Mouse (Mus musculus): ENCODE results near the gene Tomm20l. TPM values are rescaled to one million over a fixed set of nuclear protein-coding genes. Genes with fewer than 3 reads are reported as not detected.

Gene Tomm20l
- polyA plus RNA-seq, 1 experiment: not detected

GRCm38 (mm10) chr12:71113074-71113473, 1.8 kb downstream of the Tomm20l start:
- no peak for TF ChIP-seq POLR2A (IDR thresholded peaks at IDR 0.05; ENCODE audit: control insufficient read depth, extremely low read depth, insufficient read depth, low read length, poor library complexity)
- H3K27ac ChIP-seq (ENCODE audit: control insufficient read depth, insufficient read depth, low read length): no peak overlapping the region
- no peak overlapping the region for H3K4me3 ChIP-seq (ENCODE audit: control insufficient read depth, insufficient read depth, low read length)
- no peaks in the 10 kb centered on the region for H3K27me3 ChIP-seq (ENCODE audit: control insufficient read depth, insufficient read depth, low read length)
- no peak for DNase-seq
- WGBS: 69% methylated on average over 10 of the region's 10 CpGs
- H3K4me1 ChIP-seq (replicated peaks; ENCODE audit: control insufficient read depth, insufficient read depth, low read length): peaks cover 8% of the 10 kb centered on the region
- H3K36me3 ChIP-seq (ENCODE audit: control insufficient read depth, insufficient read depth, low read length): no peaks in the 10 kb centered on the region

- Histone ChIP-seq H3K27me3 (ENCODE audit: control insufficient read depth, insufficient read depth, low read length) (no peaks in the 10 kb centered on the region), H3K4me3 (ENCODE audit: control insufficient read depth, insufficient read depth, low read length) (no peak overlapping the region), H3K4me1 (replicated peaks; ENCODE audit: control insufficient read depth, insufficient read depth, low read length) (peaks cover 8% of the 10 kb centered on the region), H3K36me3 (ENCODE audit: control insufficient read depth, insufficient read depth, low read length) (no peaks in the 10 kb centered on the region), H3K27ac (ENCODE audit: control insufficient read depth, insufficient read depth, low read length) (no peak overlapping the region)
- peak; percentile 65 for DNase-seq
- TF ChIP-seq POLR2A (IDR thresholded peaks at IDR 0.05; ENCODE audit: control insufficient read depth, extremely low read depth, insufficient read depth, low read length, poor library complexity): no peak
- 3% methylated on average over 12 of the region's 12 CpGs for WGBS
Measured at GRCm38 (mm10) chr12:71113675-71114288, 2.6 kb downstream of the Tomm20l start.

- Histone ChIP-seq H3K27ac (ENCODE audit: control insufficient read depth, insufficient read depth, low read length) (no peak overlapping the region), H3K4me1 (replicated peaks; ENCODE audit: control insufficient read depth, insufficient read depth, low read length) (peaks cover 8% of the 10 kb centered on the region), H3K27me3 (ENCODE audit: control insufficient read depth, insufficient read depth, low read length) (no peaks in the 10 kb centered on the region), H3K4me3 (ENCODE audit: control insufficient read depth, insufficient read depth, low read length) (no peak overlapping the region), H3K36me3 (ENCODE audit: control insufficient read depth, insufficient read depth, low read length) (no peaks in the 10 kb centered on the region)
- TF ChIP-seq POLR2A (IDR thresholded peaks at IDR 0.05; ENCODE audit: control insufficient read depth, extremely low read depth, insufficient read depth, low read length, poor library complexity): no peak
- no peak for TF ChIP-seq CTCF (IDR thresholded peaks at IDR 0.05; ENCODE audit: borderline replicate concordance, control insufficient read depth, extremely low read depth, insufficient read depth, low read length, poor library complexity)
- WGBS: 95% methylated on average over 5 of the region's 5 CpGs
- DNase-seq: no peak
Measured at GRCm38 (mm10) chr12:71116411-71116810, 5.2 kb downstream of the Tomm20l start.

- no peak overlapping the region for H3K27ac ChIP-seq (ENCODE audit: control insufficient read depth, insufficient read depth, low read length)
- no peaks in the 10 kb centered on the region for H3K27me3 ChIP-seq (ENCODE audit: control insufficient read depth, insufficient read depth, low read length)
- no peak overlapping the region for H3K4me3 ChIP-seq (ENCODE audit: control insufficient read depth, insufficient read depth, low read length)
- H3K4me1 ChIP-seq (replicated peaks; ENCODE audit: control insufficient read depth, insufficient read depth, low read length): no peaks in the 10 kb centered on the region
- no peak for TF ChIP-seq CTCF (IDR thresholded peaks at IDR 0.05; ENCODE audit: borderline replicate concordance, control insufficient read depth, extremely low read depth, insufficient read depth, low read length, poor library complexity)
- no peak for TF ChIP-seq POLR2A (IDR thresholded peaks at IDR 0.05; ENCODE audit: control insufficient read depth, extremely low read depth, insufficient read depth, low read length, poor library complexity)
- peaks cover 8% of the 10 kb centered on the region; the same call in 1 of the 2 replicates for H3K36me3 ChIP-seq (ENCODE audit: control insufficient read depth, insufficient read depth, low read length)
- WGBS: 91% methylated on average over 10 of the region's 10 CpGs
- DNase-seq: no peak
Measured at GRCm38 (mm10) chr12:71122731-71123130, 11.5 kb downstream of the Tomm20l start.

GRCm38 (mm10) chr12:71123286-71123685, 12.1 kb downstream of the Tomm20l start:
- TF ChIP-seq CTCF (IDR thresholded peaks at IDR 0.05; ENCODE audit: borderline replicate concordance, control insufficient read depth, extremely low read depth, insufficient read depth, low read length, poor library complexity): no peak
- TF ChIP-seq POLR2A (IDR thresholded peaks at IDR 0.05; ENCODE audit: control insufficient read depth, extremely low read depth, insufficient read depth, low read length, poor library complexity): no peak
- Histone ChIP-seq H3K36me3 (ENCODE audit: control insufficient read depth, insufficient read depth, low read length) (peaks cover 8% of the 10 kb centered on the region; the same call in 1 of the 2 replicates), H3K4me1 (replicated peaks; ENCODE audit: control insufficient read depth, insufficient read depth, low read length) (no peaks in the 10 kb centered on the region), H3K27me3 (ENCODE audit: control insufficient read depth, insufficient read depth, low read length) (no peaks in the 10 kb centered on the region), H3K27ac (ENCODE audit: control insufficient read depth, insufficient read depth, low read length) (no peak overlapping the region), H3K4me3 (ENCODE audit: control insufficient read depth, insufficient read depth, low read length) (no peak overlapping the region)
- 92% methylated on average over 9 of the region's 9 CpGs for WGBS
- DNase-seq: no peak

- no peaks in the 10 kb centered on the region for H3K36me3 ChIP-seq (ENCODE audit: control insufficient read depth, insufficient read depth, low read length)
- no peak overlapping the region for H3K27ac ChIP-seq (ENCODE audit: control insufficient read depth, insufficient read depth, low read length)
- H3K4me3 ChIP-seq (ENCODE audit: control insufficient read depth, insufficient read depth, low read length): no peak overlapping the region
- no peak for TF ChIP-seq CTCF (IDR thresholded peaks at IDR 0.05; ENCODE audit: borderline replicate concordance, control insufficient read depth, extremely low read depth, insufficient read depth, low read length, poor library complexity)
- TF ChIP-seq POLR2A (IDR thresholded peaks at IDR 0.05; ENCODE audit: control insufficient read depth, extremely low read depth, insufficient read depth, low read length, poor library complexity): no peak
- WGBS: 18% methylated on average over 5 of the region's 5 CpGs
- H3K4me1 ChIP-seq (replicated peaks; ENCODE audit: control insufficient read depth, insufficient read depth, low read length): peaks cover 5% of the 10 kb centered on the region
- H3K27me3 ChIP-seq (ENCODE audit: control insufficient read depth, insufficient read depth, low read length): no peaks in the 10 kb centered on the region
- no peak for DNase-seq
Measured at GRCm38 (mm10) chr12:71135581-71135980, 24.4 kb downstream of the Tomm20l start.

Data from thymus, adult 2 months (tissue).